ENCODE assay signal across 8 mouse cellular contexts in genomic region chr13:111894804-111895478, GRCm38 (mm10).
DNase-seq lines count a peak whose midpoint lies in the region; ATAC-seq and TF ChIP-seq lines count a peak whose summit lies in the region.

No protein-coding gene starts in this region.

- TF ChIP-seq CTCF in heart, adult 2 months (IDR thresholded peaks at IDR 0.05), result no peak

- H3K36me3 ChIP-seq in heart, adult 2 months (ENCODE audit: control insufficient read depth, insufficient read depth, low read length), result no peaks in the 10 kb centered on the region
- no peaks in the 10 kb centered on the region for H3K36me3 ChIP-seq in embryonic facial prominence, embryonic 10.5 days (replicated peaks)
- no peaks in the 10 kb centered on the region for H3K36me3 ChIP-seq in kidney, embryonic 15.5 days

- no peak overlapping the region for H3K4me3 ChIP-seq in heart, adult 2 months
- H3K4me3 ChIP-seq in embryonic facial prominence, embryonic 10.5 days, result peak overlapping the region; percentile 16; the same call in 1 of the 2 replicates
- H3K4me3 ChIP-seq in kidney, embryonic 15.5 days (replicated peaks), result no peak overlapping the region

- intact Hi-C loops in heart, adult 2 months (cut with DNase I), result no loop called here

- H3K4me2 ChIP-seq in kidney, embryonic 15.5 days, result peak overlapping the region; percentile 35

- H3K4me1 ChIP-seq in heart, adult 2 months (ENCODE audit: control insufficient read depth, insufficient read depth, low read length), result peaks cover 2% of the 10 kb centered on the region
- peaks cover 16% of the 10 kb centered on the region for H3K4me1 ChIP-seq in embryonic facial prominence, embryonic 10.5 days
- H3K4me1 ChIP-seq in kidney, embryonic 15.5 days, result peaks cover 31% of the 10 kb centered on the region

- ATAC-seq in kidney, embryonic 15.5 days (replicated peaks; ENCODE audit: low FRiP score), result peak; percentile 31; the same call in 1 of the 2 replicates

- H3K27ac ChIP-seq in heart, adult 2 months, result no peak overlapping the region
- no peak overlapping the region for H3K27ac ChIP-seq in embryonic facial prominence, embryonic 10.5 days (replicated peaks)
- no peak overlapping the region for H3K27ac ChIP-seq in kidney, embryonic 15.5 days

- no peaks in the 10 kb centered on the region for H3K79me2 ChIP-seq in heart, adult 2 months (replicated peaks; ENCODE audit: control insufficient read depth, insufficient read depth, low read length)

- no peak overlapping the region for H3K9ac ChIP-seq in heart, adult 2 months (ENCODE audit: low read depth, low read length)
- H3K9ac ChIP-seq in kidney, embryonic 15.5 days, result no peak overlapping the region

- no peak for TF ChIP-seq EP300 in heart, adult 2 months (IDR thresholded peaks at IDR 0.05; ENCODE audit: insufficient read depth, low read depth, low read length)

- WGBS in heart, adult 2 months, result 70% methylated on average over 15 of the region's 15 CpGs
- 63% methylated on average over 15 of the region's 15 CpGs for WGBS in embryonic facial prominence, embryonic 10.5 days
- WGBS in kidney, embryonic 15.5 days, result 71% methylated on average over 15 of the region's 15 CpGs

- H3K27me3 ChIP-seq in heart, adult 2 months (ENCODE audit: control insufficient read depth, insufficient read depth, low read length), result no peaks in the 10 kb centered on the region
- no peaks in the 10 kb centered on the region for H3K27me3 ChIP-seq in embryonic facial prominence, embryonic 10.5 days (replicated peaks; ENCODE audit: low read depth, poor library complexity, severe bottlenecking)
- H3K27me3 ChIP-seq in kidney, embryonic 15.5 days, result no peaks in the 10 kb centered on the region

- DNase-seq in heart, adult 2 months, result peak; percentile 53 to 59
- DNase-seq in heart, adult 8-10 months (ENCODE audit: low spot score), result no peak
- peak; percentile 12 for DNase-seq in embryonic facial prominence, embryonic 10.5 days (ENCODE audit: low spot score)
- peak; percentile 35 for DNase-seq in lung, postnatal 10 days
- DNase-seq in urinary bladder, postnatal 14 days (ENCODE audit: low spot score), result peak; percentile 66
- no peak for DNase-seq in cerebellum, adult 11-12 months
- no peak for DNase-seq in cerebellum, adult 9-10 months

- TF ChIP-seq POLR2A in heart, adult 2 months (IDR thresholded peaks at IDR 0.05; ENCODE audit: insufficient read depth, low read depth, low read length), result no peak

- H3K9me3 ChIP-seq in embryonic facial prominence, embryonic 10.5 days, result no peaks in the 10 kb centered on the region
- no peaks in the 10 kb centered on the region for H3K9me3 ChIP-seq in kidney, embryonic 15.5 days (replicated peaks)

Comparison
In these comparisons a context has a peak if more than half of its experiments do, and no peak if none do; other contexts are left out.
1. DNase-seq: peak in heart, adult 2 months (2 of 2), embryonic facial prominence, embryonic 10.5 days (single experiment), lung, postnatal 10 days (single experiment) and urinary bladder, postnatal 14 days (single experiment); none in heart, adult 8-10 months (single experiment), cerebellum, adult 11-12 months (single experiment) and cerebellum, adult 9-10 months (single experiment).